Mouse (Mus musculus) neural tube, embryonic 12.5 days (tissue): Measurements from ENCODE around the gene Ears2. TPM values are rescaled to one million over a fixed set of nuclear protein-coding genes. Genes with fewer than 3 reads are reported as not detected.

Experiments
- ATAC-seq: fragments of 200-750 bp; cut with Nextera tagmentation; 2 replicates; pipeline ENCODE4 v1.8.0; 2017; ENCODE audit warnings: low read depth, mild to moderate bottlenecking, moderate TSS enrichment, moderate library complexity; ENCODE audit not compliant: low FRiP score
- H3K27ac ChIP-seq: fragments of 300-500 bp; sonication (generic); 2 replicates; pipeline ENCODE4 v1.5.1; 2016
- H3K27me3 ChIP-seq: fragments of 300-500 bp; sonication (generic); replicated peaks from 2 replicates; pipeline ENCODE4 v1.6.1; 2016; ENCODE audit warnings: mild to moderate bottlenecking
- H3K36me3 ChIP-seq: fragments of 300-500 bp; sonication (generic); 2 replicates; pipeline ENCODE4 v1.6.1; 2016; ENCODE audit warnings: mild to moderate bottlenecking
- H3K4me1 ChIP-seq: fragments of 300-500 bp; sonication (generic); 2 replicates; pipeline ENCODE4 v1.6.1; 2016
- H3K4me2 ChIP-seq: fragments of 300-500 bp; sonication (generic); replicated peaks from 2 replicates; pipeline ENCODE4 v1.6.1; 2016; ENCODE audit warnings: mild to moderate bottlenecking
- H3K4me3 ChIP-seq: fragments of 300-500 bp; sonication (generic); 2 replicates; pipeline ENCODE4 v1.5.1; 2016
- H3K9ac ChIP-seq: fragments of 300-500 bp; sonication (generic); 2 replicates; pipeline ENCODE4 v1.6.1; 2016; ENCODE audit warnings: mild to moderate bottlenecking
- H3K9me3 ChIP-seq: fragments of 300-500 bp; sonication (generic); 2 replicates; pipeline ENCODE4 v1.6.1; 2016; ENCODE audit warnings: mild to moderate bottlenecking
- WGBS: fragments of 180-500 bp; shearing (Covaris S2); methylation state at CpG from one replicate; pipeline ENCODE4 v1.1.7; 2016; 5-methylcytosine and 5-hydroxymethylcytosine counted together
- polyA plus RNA-seq: library from polyadenylated mRNA; unstranded; fragments of >200 nt; fragmentation: Nextera tagmentation; extraction: Ambion mirVana; gene quantifications from 2 replicates; pipeline ENCODE4 v1.2.1, GENCODE M21; 2016

Gene Ears2
- polyA plus RNA-seq, 1 experiment from 2014 or later: 12.8 TPM

GRCm38 (mm10) chr7:122067517-122068381, 686 bp upstream of the Ears2 start:
- ATAC-seq: peak; percentile 56
- H3K27ac ChIP-seq: peak overlapping the region; percentile 88
- peak overlapping the region; percentile 97 for H3K9ac ChIP-seq
- H3K27me3 ChIP-seq: no peaks in the 10 kb centered on the region
- H3K36me3 ChIP-seq: peaks cover 25% of the 10 kb centered on the region
- H3K4me1 ChIP-seq: peaks cover 19% of the 10 kb centered on the region
- H3K4me2 ChIP-seq: peak overlapping the region; percentile 79
- WGBS: 2% methylated on average over 58 of the region's 58 CpGs
- H3K4me3 ChIP-seq: peak overlapping the region; percentile 100
- H3K9me3 ChIP-seq: no peaks in the 10 kb centered on the region

- peak overlapping the region; percentile 100 for H3K4me3 ChIP-seq
- H3K27ac ChIP-seq: peak overlapping the region; percentile 88; the same call in 1 of the 2 replicates
- H3K36me3 ChIP-seq: peaks cover 13% of the 10 kb centered on the region
- H3K4me2 ChIP-seq: peak overlapping the region; percentile 79
- H3K4me1 ChIP-seq: peaks cover 19% of the 10 kb centered on the region
- WGBS: 20% methylated on average over 31 of the region's 31 CpGs
- no peak; the same call in 1 of the 2 replicates for ATAC-seq
- H3K9me3 ChIP-seq: no peaks in the 10 kb centered on the region
- H3K27me3 ChIP-seq: no peaks in the 10 kb centered on the region
- peak overlapping the region; percentile 97 for H3K9ac ChIP-seq
These were observed 740 bp downstream of the Ears2 start for GRCm38 (mm10) chr7:122066102-122066944.

GRCm38 (mm10) chr7:122065656-122066055, 1.4 kb downstream of the Ears2 start:
- Histone ChIP-seq H3K4me3 (no peak overlapping the region), H3K9ac (no peak overlapping the region; the same call in 1 of the 2 replicates)

GRCm38 (mm10) chr7:122056633-122057032, 10.4 kb downstream of the Ears2 start:
- no peak overlapping the region for H3K4me3 ChIP-seq
- 90% methylated on average over 5 of the region's 5 CpGs for WGBS
- peaks cover 38% of the 10 kb centered on the region for H3K36me3 ChIP-seq
- no peak overlapping the region for H3K27ac ChIP-seq
- no peaks in the 10 kb centered on the region for H3K27me3 ChIP-seq
- no peak overlapping the region for H3K9ac ChIP-seq
- H3K4me2 ChIP-seq: no peak overlapping the region
- no peak for ATAC-seq
- no peaks in the 10 kb centered on the region for H3K9me3 ChIP-seq
- H3K4me1 ChIP-seq: no peaks in the 10 kb centered on the region

More at GRCm38 (mm10) chr7:122065656-122066055, 1.4 kb downstream of the Ears2 start:
- Histone ChIP-seq H3K9me3 (no peaks in the 10 kb centered on the region), H3K27me3 (no peaks in the 10 kb centered on the region), H3K4me1 (peaks cover 19% of the 10 kb centered on the region), H3K4me2 (peak overlapping the region; percentile 79; the same call in 1 of the 2 replicates), H3K27ac (no peak overlapping the region), H3K36me3 (peaks cover 9% of the 10 kb centered on the region)
- WGBS: 89% methylated on average over 1 of the region's 1 CpGs
- no peak for ATAC-seq

- H3K9ac ChIP-seq: no peak overlapping the region
- H3K27ac ChIP-seq: no peak overlapping the region
- no peaks in the 10 kb centered on the region for H3K9me3 ChIP-seq
- 80% methylated on average over 1 of the region's 1 CpGs for WGBS
- no peak for ATAC-seq
- peaks cover 48% of the 10 kb centered on the region for H3K36me3 ChIP-seq
- no peaks in the 10 kb centered on the region for H3K27me3 ChIP-seq
- no peak overlapping the region for H3K4me3 ChIP-seq
- no peaks in the 10 kb centered on the region for H3K4me1 ChIP-seq
- H3K4me2 ChIP-seq: no peak overlapping the region
These were observed 16.2 kb downstream of the Ears2 start for GRCm38 (mm10) chr7:122050834-122051233.

- no peaks in the 10 kb centered on the region for H3K9me3 ChIP-seq
- H3K27me3 ChIP-seq: no peaks in the 10 kb centered on the region
- no peak overlapping the region for H3K27ac ChIP-seq
- H3K4me1 ChIP-seq: no peaks in the 10 kb centered on the region
- no peak for ATAC-seq
- 95% methylated on average over 9 of the region's 9 CpGs for WGBS
- H3K36me3 ChIP-seq: peaks cover 39% of the 10 kb centered on the region
- H3K4me2 ChIP-seq: no peak overlapping the region
- H3K9ac ChIP-seq: no peak overlapping the region
- no peak overlapping the region for H3K4me3 ChIP-seq
These were observed 18.9 kb downstream of the Ears2 start for GRCm38 (mm10) chr7:122048191-122048590.

GRCm38 (mm10) chr7:122046813-122047212, 20.2 kb downstream of the Ears2 start:
- no peak for ATAC-seq
- Histone ChIP-seq H3K27ac (no peak overlapping the region), H3K4me3 (no peak overlapping the region), H3K4me1 (no peaks in the 10 kb centered on the region), H3K9me3 (no peaks in the 10 kb centered on the region), H3K27me3 (no peaks in the 10 kb centered on the region), H3K4me2 (no peak overlapping the region), H3K36me3 (peaks cover 39% of the 10 kb centered on the region), H3K9ac (no peak overlapping the region)
- WGBS: 92% methylated on average over 2 of the region's 2 CpGs

GRCm38 (mm10) chr7:122045711-122046110, 21.4 kb downstream of the Ears2 start:
- Histone ChIP-seq H3K27ac (no peak overlapping the region), H3K4me1 (no peaks in the 10 kb centered on the region), H3K9me3 (no peaks in the 10 kb centered on the region), H3K4me2 (no peak overlapping the region), H3K36me3 (peaks cover 38% of the 10 kb centered on the region), H3K4me3 (no peak overlapping the region), H3K9ac (no peak overlapping the region), H3K27me3 (no peaks in the 10 kb centered on the region)
- 88% methylated on average over 1 of the region's 1 CpGs for WGBS
- ATAC-seq: no peak

GRCm38 (mm10) chr7:122045181-122045634, 21.9 kb downstream of the Ears2 start:
- Histone ChIP-seq H3K27me3 (no peaks in the 10 kb centered on the region), H3K9ac (no peak overlapping the region), H3K4me1 (no peaks in the 10 kb centered on the region), H3K27ac (no peak overlapping the region), H3K36me3 (peaks cover 38% of the 10 kb centered on the region), H3K9me3 (no peaks in the 10 kb centered on the region), H3K4me2 (no peak overlapping the region), H3K4me3 (no peak overlapping the region)
- no peak for ATAC-seq
- WGBS: 87% methylated on average over 4 of the region's 4 CpGs

GRCm38 (mm10) chr7:122044106-122044505, 23.0 kb downstream of the Ears2 start:
- no peaks in the 10 kb centered on the region for H3K9me3 ChIP-seq
- H3K4me3 ChIP-seq: no peak overlapping the region
- ATAC-seq: no peak
- peaks cover 42% of the 10 kb centered on the region for H3K36me3 ChIP-seq
- H3K27me3 ChIP-seq: no peaks in the 10 kb centered on the region
- no peaks in the 10 kb centered on the region for H3K4me1 ChIP-seq
- H3K4me2 ChIP-seq: no peak overlapping the region
- WGBS: 84% methylated on average over 8 of the region's 8 CpGs
- H3K9ac ChIP-seq: no peak overlapping the region
- H3K27ac ChIP-seq: no peak overlapping the region

GRCm38 (mm10) chr7:122034348-122034747, 32.7 kb downstream of the Ears2 start:
- H3K4me1 ChIP-seq: no peaks in the 10 kb centered on the region
- H3K9ac ChIP-seq: no peak overlapping the region

GRCm38 (mm10) chr7:122033371-122033770, 33.7 kb downstream of the Ears2 start:
- WGBS: 61% methylated on average over 3 of the region's 3 CpGs
- H3K27ac ChIP-seq: no peak overlapping the region
- H3K4me1 ChIP-seq: no peaks in the 10 kb centered on the region
- no peaks in the 10 kb centered on the region for H3K9me3 ChIP-seq
- no peaks in the 10 kb centered on the region for H3K27me3 ChIP-seq
- ATAC-seq: no peak
- H3K9ac ChIP-seq: no peak overlapping the region
- peaks cover 7% of the 10 kb centered on the region; the same call in 1 of the 2 replicates for H3K36me3 ChIP-seq
- no peak overlapping the region for H3K4me3 ChIP-seq
- no peak overlapping the region for H3K4me2 ChIP-seq

More at GRCm38 (mm10) chr7:122034348-122034747, 32.7 kb downstream of the Ears2 start:
- Histone ChIP-seq H3K4me2 (no peak overlapping the region), H3K9me3 (no peaks in the 10 kb centered on the region), H3K27ac (no peak overlapping the region), H3K4me3 (no peak overlapping the region), H3K27me3 (no peaks in the 10 kb centered on the region), H3K36me3 (peaks cover 15% of the 10 kb centered on the region; the same call in 1 of the 2 replicates)
- ATAC-seq: no peak
- WGBS: 31% methylated on average over 2 of the region's 2 CpGs
